Mouse (Mus musculus) CH12.LX (cell line): Measurements from ENCODE around the gene Fer. TPM values are rescaled to one million over a fixed set of nuclear protein-coding genes. Genes with fewer than 3 reads are reported as not detected.

Experiments
- DNase-seq: peaks from one replicate; pipeline ENCODE4 v3.0.0-alpha.2; 2013; ENCODE audit errors: extremely low read depth
- H3K27ac ChIP-seq: 2 replicates; pipeline ENCODE4 v1.5.1; 2012; ENCODE audit warnings: low read depth, mild to moderate bottlenecking, control low read depth, moderate library complexity; ENCODE audit not compliant: insufficient read depth
- H3K27me3 ChIP-seq: replicated peaks from 2 replicates; pipeline ENCODE3; 2012; ENCODE audit warnings: inconsistent platforms
- H3K36me3 ChIP-seq, 2 experiments: replicated peaks in 1 of 2; 2 replicates each; pipeline versions ENCODE3 to v1.6.1; 2012; ENCODE audit warnings: inconsistent platforms in 1 of 2, low read length in 1 of 2, mild to moderate bottlenecking in 1 of 2, mixed read lengths in 1 of 2, moderate library complexity in 1 of 2; ENCODE audit not compliant: control insufficient read depth in 1 of 2, insufficient read depth in 1 of 2
- H3K4me1 ChIP-seq, 2 experiments: 2 replicates each; pipeline ENCODE4 v1.6.1; 2012; ENCODE audit warnings: inconsistent platforms in 1 of 2, moderate library complexity in 1 of 2; ENCODE audit not compliant: insufficient read depth in 2 of 2, control insufficient read depth in 1 of 2
- H3K4me2 ChIP-seq: 2 replicates; pipeline ENCODE4 v1.6.1; 2012; ENCODE audit warnings: low read depth, mild to moderate bottlenecking, control low read depth; ENCODE audit not compliant: poor library complexity, insufficient read depth, severe bottlenecking
- H3K4me3 ChIP-seq, 3 experiments: fragments of 150-350 bp in 1 of 3; sonication (generic) in 1 of 3; replicated peaks in 1 of 3; 2 replicates each; pipeline versions ENCODE3 to v1.5.1; 2011 to 2012; ENCODE audit warnings: low read depth in 2 of 3, low read length in 2 of 3, mild to moderate bottlenecking in 2 of 3, moderate library complexity in 2 of 3, control low read depth in 1 of 3, improper control_type of control experiment in 1 of 3, inconsistent platforms in 1 of 3, mixed read lengths in 1 of 3; ENCODE audit not compliant: poor library complexity in 1 of 3
- H3K79me2 ChIP-seq: replicated peaks from 2 replicates; pipeline ENCODE4 v1.6.1; 2012; ENCODE audit warnings: mild to moderate bottlenecking, moderate library complexity; ENCODE audit not compliant: control insufficient read depth, poor library complexity, insufficient read depth, severe bottlenecking; ENCODE audit errors: extremely low read depth
- H3K9ac ChIP-seq: 2 replicates; pipeline ENCODE4 v1.6.1; 2012; ENCODE audit warnings: low read depth, mild to moderate bottlenecking, control low read depth, moderate library complexity; ENCODE audit not compliant: insufficient read depth
- H3K9me3 ChIP-seq: replicated peaks from 2 replicates; pipeline ENCODE3; 2012; ENCODE audit warnings: low read length, inconsistent platforms, mixed read lengths
- E2F4 ChIP-seq: IDR thresholded peaks from 2 replicates; pipeline ENCODE4 v1.6.1; 2011; ENCODE audit warnings: low read depth, low read length, improper control_type of control experiment; ENCODE audit not compliant: insufficient replicate concordance
- ELF1 ChIP-seq: IDR thresholded peaks from 2 replicates; pipeline ENCODE4 v1.6.1; 2014; ENCODE audit warnings: low read depth, mild to moderate bottlenecking, inconsistent platforms, low read length, improper control_type of control experiment
- IRF4 ChIP-seq: IDR thresholded peaks from 2 replicates; pipeline ENCODE4 v1.6.1; 2014; ENCODE audit warnings: low read depth, mild to moderate bottlenecking, inconsistent platforms, low read length, improper control_type of control experiment
- JUND ChIP-seq: conservative IDR thresholded peaks from 2 replicates; pipeline ENCODE4 v1.6.1; 2011; ENCODE audit warnings: low read depth, low read length, improper control_type of control experiment
- MYC ChIP-seq: IDR thresholded peaks from 2 replicates; pipeline ENCODE4 v1.6.1; 2011; ENCODE audit warnings: low read depth, mild to moderate bottlenecking, improper control_type of control experiment, low read length
- NRF1 ChIP-seq: IDR thresholded peaks from 2 replicates; pipeline ENCODE4 v1.6.1; 2014; ENCODE audit warnings: low read depth, mild to moderate bottlenecking, inconsistent platforms, low read length, improper control_type of control experiment, moderate library complexity
- PAX5 ChIP-seq: IDR thresholded peaks from 2 replicates; pipeline ENCODE4 v1.6.1; 2012; ENCODE audit warnings: low read length, inconsistent platforms, mixed read lengths
- POLR2A ChIP-seq: IDR thresholded peaks from 2 replicates; pipeline ENCODE4 v1.6.1; 2011; ENCODE audit warnings: low read depth, mild to moderate bottlenecking, improper control_type of control experiment, low read length
- POLR2AphosphoS2 ChIP-seq: IDR thresholded peaks from 2 replicates; pipeline ENCODE4 v1.6.1; 2011; ENCODE audit warnings: low read depth, low read length, improper control_type of control experiment
- RAD21 ChIP-seq: IDR thresholded peaks from 2 replicates; pipeline ENCODE4 v1.6.1; 2011; ENCODE audit warnings: low read depth, mild to moderate bottlenecking, low read length, improper control_type of control experiment, moderate library complexity
- RCOR1 ChIP-seq: conservative IDR thresholded peaks from 2 replicates; pipeline ENCODE4 v1.6.1; 2012; ENCODE audit warnings: low read depth, mild to moderate bottlenecking, inconsistent platforms, low read length, improper control_type of control experiment
- TBP ChIP-seq: conservative IDR thresholded peaks from 2 replicates; pipeline ENCODE4 v1.6.1; 2011; ENCODE audit warnings: low read depth, low read length, improper control_type of control experiment
- TCF12 ChIP-seq: IDR thresholded peaks from 2 replicates; pipeline ENCODE4 v1.6.1; 2014; ENCODE audit warnings: low read depth, mild to moderate bottlenecking, inconsistent platforms, low read length, improper control_type of control experiment
- UBTF ChIP-seq: IDR thresholded peaks from 2 replicates; pipeline ENCODE4 v1.6.1; 2012; ENCODE audit warnings: low read depth, mild to moderate bottlenecking, inconsistent platforms, low read length, improper control_type of control experiment, moderate library complexity
- USF1 ChIP-seq: IDR thresholded peaks from 2 replicates; pipeline ENCODE4 v1.6.1; 2014; ENCODE audit warnings: low read depth, mild to moderate bottlenecking, inconsistent platforms, low read length, improper control_type of control experiment
- ZC3H11A ChIP-seq: IDR thresholded peaks from 2 replicates; pipeline ENCODE4 v1.6.1; 2012; ENCODE audit warnings: low read depth, mild to moderate bottlenecking, inconsistent platforms, low read length, improper control_type of control experiment
- ZKSCAN1 ChIP-seq: IDR thresholded peaks from 2 replicates; pipeline ENCODE4 v1.6.1; 2012; ENCODE audit warnings: low read depth, inconsistent platforms, low read length, improper control_type of control experiment, borderline replicate concordance
- ZMIZ1 ChIP-seq: IDR thresholded peaks from 2 replicates; pipeline ENCODE4 v1.6.1; 2012; ENCODE audit warnings: low read depth, mild to moderate bottlenecking, inconsistent platforms, low read length, improper control_type of control experiment
- ZNF384 ChIP-seq: IDR thresholded peaks from 2 replicates; pipeline ENCODE4 v1.6.1; 2012; ENCODE audit warnings: low read depth, low read length, improper control_type of control experiment, inconsistent platforms
- dilution Hi-C: fragments of 300-500 bp; cut with MboI; formaldehyde crosslinking; loops from 2 replicates; pipeline ENCODE4 v1.14.3; 2020; ENCODE audit warnings: low sequenced_read_pairs; ENCODE audit not compliant: extremely low pct_unique_long_range_greater_than_20kb, extremely low pct_ligation_motif_present
- in situ Hi-C: fragments of 300-500 bp; cut with MboI; formaldehyde crosslinking; loops from 3 replicates; pipeline ENCODE4 v1.14.3; 2019; ENCODE audit warnings: low sequenced_read_pairs, low pct_ligation_motif_present, low pct_unique_long_range_greater_than_20kb, mixed read lengths
- polyA plus RNA-seq: library from polyadenylated mRNA; unstranded; fragments of >175 nt; gene quantifications from 2 replicates; pipeline ENCODE4 v1.2.1, GENCODE M21; 2012; ENCODE audit warnings: low read depth; ENCODE audit not compliant: insufficient read length
- total RNA-seq, 2 experiments: library from RNA; depleted of rRNA; stranded (reverse); fragments of 300-350 nt in 1 of 2; fragments of >200 nt in 1 of 2; gene quantifications; 2 replicates each; pipeline ENCODE4 v1.2.3; 2012 to 2014

The Fer gene
- total and polyA plus RNA-seq, 3 experiments: 4.3 to 4.9 (median 4.5) TPM

- in situ Hi-C loops: loop anchor here (25.0 kb wide), 1 partner anchor 413 kb away; no protein-coding TSS in a partner anchor
- Histone ChIP-seq H3K4me3 (no peak overlapping the region), H3K27me3 (no peaks in the 10 kb centered on the region), H3K79me2 (no peaks in the 10 kb centered on the region), H3K4me1 (peaks cover 0 to 5% of the 10 kb centered on the region in 2 experiments; a peak in 1 of 4 replicates), H3K9me3 (no peaks in the 10 kb centered on the region), H3K36me3 (peaks cover 0 to 2% of the 10 kb centered on the region in 2 experiments), H3K9ac (no peak overlapping the region), H3K4me2 (no peak overlapping the region), H3K27ac (no peak overlapping the region)
- dilution Hi-C loops: no loop called here
- TF ChIP-seq ZMIZ1 (no peak), UBTF (no peak), USF1 (no peak), JUND (no peak), RAD21 (no peak), PAX5 (no peak), POLR2AphosphoS2 (no peak), RCOR1 (no peak), POLR2A (no peak), ELF1 (no peak), TBP (no peak), ZKSCAN1 (no peak), E2F4 (no peak)
- no peak for DNase-seq
Observed at GRCm38 (mm10) chr17:63974253-63974652, 111.4 kb downstream of the Fer start.

- Histone ChIP-seq H3K36me3 (peaks cover 0 to 2% of the 10 kb centered on the region in 2 experiments), H3K79me2 (no peaks in the 10 kb centered on the region), H3K4me2 (no peak overlapping the region), H3K4me1 (peaks cover 0 to 4% of the 10 kb centered on the region in 2 experiments; a peak in 1 of 4 replicates), H3K27me3 (no peaks in the 10 kb centered on the region), H3K27ac (no peak overlapping the region), H3K9ac (no peak overlapping the region), H3K4me3 (no peak overlapping the region), H3K9me3 (no peaks in the 10 kb centered on the region)
- in situ Hi-C loops: no loop called here
- TF ChIP-seq IRF4 (no peak), MYC (no peak), PAX5 (no peak), NRF1 (no peak), ZC3H11A (no peak), TCF12 (no peak), RCOR1 (no peak), ZNF384 (no peak)
- dilution Hi-C loops: no loop called here
- DNase-seq: no peak
Observed at GRCm38 (mm10) chr17:63978794-63979571, 116.1 kb downstream of the Fer start.
